Mouse (Mus musculus): ENCODE measurements at regions not wholly inside any gene's neighbourhood (a gene's known extent, or its start where the extent isn't known, plus 50 kb on each side); places are given as distances from the start of the nearest gene placed in this dataset.

DNA sequence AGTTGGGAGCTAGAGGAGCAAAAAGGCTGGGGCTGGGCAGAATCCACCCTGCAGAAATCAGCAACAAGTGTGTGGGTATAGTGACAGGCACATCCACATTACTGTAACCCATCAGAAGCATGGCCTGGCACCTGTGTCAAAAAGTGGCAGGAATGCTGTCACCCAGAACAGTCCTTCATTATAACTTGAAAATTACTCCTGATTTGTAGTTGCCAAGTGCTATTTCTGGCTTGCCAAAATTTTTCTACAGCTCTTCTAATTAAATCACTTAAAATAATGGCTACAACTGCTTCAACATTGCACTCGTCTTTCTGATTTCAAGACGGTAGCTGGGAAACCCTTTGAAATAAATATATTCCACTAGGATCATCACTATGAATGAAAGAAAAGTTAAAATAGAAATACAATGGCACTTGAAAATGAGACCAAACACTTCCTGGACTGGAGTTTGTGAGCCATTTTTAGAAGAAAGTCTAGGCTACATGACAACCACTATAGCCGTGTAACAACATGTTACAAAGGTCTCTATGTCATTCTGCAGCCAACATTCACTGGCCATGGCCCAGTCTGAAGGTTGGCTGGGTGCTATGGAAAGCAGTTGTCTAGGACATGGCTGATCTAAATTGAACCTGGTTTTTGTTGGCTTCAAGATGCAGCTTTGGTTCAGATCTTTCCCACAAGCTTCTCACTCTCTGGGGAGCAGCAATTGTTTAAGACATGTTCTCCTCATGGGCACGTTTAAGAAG lies 190.6 kb upstream of the Tapt1 start:
- TF ChIP-seq CTCF (IDR thresholded peaks at IDR 0.05; ENCODE audit: extremely low read depth, insufficient read depth, low read length) (no peak), POLR2A (IDR thresholded peaks at IDR 0.05; ENCODE audit: extremely low read depth, insufficient read depth, low read length) (no peak)

Data from cortical plate, adult 2 months (tissue).